Mouse (Mus musculus): ENCODE measurements at regions not wholly inside any gene's neighbourhood (a gene's known extent, or its start where the extent isn't known, plus 50 kb on each side); places are given as distances from the start of the nearest gene placed in this dataset.

- TF ChIP-seq MAZ (IDR thresholded peaks at IDR 0.05; ENCODE audit: low read depth, low read length) (no peak), TCF12 (IDR thresholded peaks at IDR 0.05; ENCODE audit: low read depth, low read length) (no peak), RCOR1 (conservative IDR thresholded peaks at IDR 0.05; ENCODE audit: low read depth, low read length) (no peak), NELFE (IDR thresholded peaks at IDR 0.05; ENCODE audit: low read depth, low read length) (no peak), EP300 (IDR thresholded peaks at IDR 0.05; ENCODE audit: low read length) (no peak), CTCF (conservative IDR thresholded peaks at IDR 0.05 in 1 of 2, IDR thresholded peaks at IDR 0.05 in 1 of 2; ENCODE audit: low read depth in 2 of 2, low read length in 2 of 2) (no peak)
Observed at GRCm38 (mm10) chr9:47386646-47387045, 143.3 kb upstream of the Cadm1 start.
